Mouse (Mus musculus) cerebellum, adult 2 months (tissue): ENCODE data around the gene Camk2n1.

Experiments
- CTCF ChIP-seq: fragments of 200-500 bp; IDR thresholded peaks from 2 replicates; pipeline ENCODE4 v1.5.1; 2011; ENCODE audit warnings: low read depth, mild to moderate bottlenecking, control low read depth, low read length, moderate library complexity, borderline replicate concordance; ENCODE audit not compliant: insufficient read depth
- POLR2A ChIP-seq: fragments of 200-500 bp; IDR thresholded peaks from 2 replicates; pipeline ENCODE4 v1.6.1; 2011; ENCODE audit warnings: low read length, control low read depth, borderline replicate concordance; ENCODE audit not compliant: insufficient read depth

DNA sequence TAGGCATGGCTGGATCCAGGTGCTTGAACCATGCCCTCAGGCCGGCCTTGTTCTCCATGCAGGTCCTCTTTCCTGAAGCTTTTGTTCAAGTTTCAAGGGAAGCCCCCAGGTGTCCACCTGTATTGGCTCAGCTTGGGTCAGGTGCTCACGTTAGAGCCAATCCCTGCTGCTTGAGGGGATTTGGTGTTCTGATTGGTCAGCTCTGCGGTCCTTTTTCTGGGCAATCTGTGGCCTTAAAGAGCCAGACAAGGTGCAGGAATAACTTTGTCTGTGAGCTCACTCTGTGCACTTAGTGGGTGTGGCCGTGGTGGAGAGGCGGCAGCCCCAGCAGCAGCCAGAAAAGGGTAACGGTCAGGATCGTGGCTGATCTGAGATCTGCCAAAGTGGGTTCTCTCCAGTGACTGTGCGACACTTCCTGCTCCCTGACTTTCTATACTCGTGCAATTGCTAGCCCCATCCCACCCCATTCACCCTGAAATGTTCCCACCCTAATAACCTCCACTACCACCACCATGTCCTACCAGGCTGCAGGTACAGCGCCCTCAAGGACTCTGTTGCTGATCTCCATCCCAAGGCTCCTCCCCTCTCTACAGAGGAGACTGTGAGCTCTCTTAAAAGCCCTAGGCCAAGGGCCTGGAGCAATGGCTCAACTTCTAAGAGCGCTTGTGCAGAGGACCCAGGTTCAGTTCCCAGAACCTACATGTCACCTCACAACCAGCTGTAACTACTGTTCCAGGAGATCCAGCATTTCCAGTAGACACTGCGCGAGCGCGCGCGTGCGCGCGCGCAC is 45.9 kb downstream of the Camk2n1 start:
- TF ChIP-seq CTCF = no peak
- no peak for TF ChIP-seq POLR2A
